Mouse (Mus musculus): ENCODE measurements at regions not wholly inside any gene's neighbourhood (a gene's known extent, or its start where the extent isn't known, plus 50 kb on each side); places are given as distances from the start of the nearest gene placed in this dataset.

DNA sequence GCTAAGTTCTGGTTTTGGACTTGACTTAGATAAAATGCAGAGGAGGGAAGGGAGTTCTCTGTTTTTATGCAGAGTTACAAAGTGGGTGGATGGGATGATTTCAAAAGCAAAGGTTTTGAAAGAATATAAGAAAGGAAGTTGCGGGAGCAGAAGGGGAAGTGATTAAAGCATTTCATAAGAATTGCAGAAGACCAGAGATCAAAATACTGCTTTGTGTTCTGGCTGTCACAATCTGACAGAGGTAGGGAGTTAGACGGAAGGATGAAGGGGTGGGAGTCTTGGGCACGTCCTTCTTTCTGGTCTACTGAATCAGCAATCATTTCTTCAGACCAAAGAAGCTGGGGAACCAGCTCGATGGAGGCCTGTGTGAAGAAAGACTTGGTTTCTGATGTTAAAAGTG, 78.0 kb upstream of the Fn1 start:
- Histone ChIP-seq H3K27ac (no peak overlapping the region), H3K36me3 (no peaks in the 10 kb centered on the region), H3K4me1 (replicated peaks) (no peaks in the 10 kb centered on the region), H3K9me3 (no peaks in the 10 kb centered on the region), H3K4me3 (no peak overlapping the region), H3K27me3 (ENCODE audit: insufficient read depth, poor library complexity, severe bottlenecking) (no peaks in the 10 kb centered on the region)
- WGBS, result 83% methylated on average over 4 of the region's 4 CpGs
- DNase-seq (ENCODE audit: low spot score), result no peak

GRCm38 (mm10) chr1:71728852-71729347, 75.9 kb upstream of the Fn1 start:
- no peaks in the 10 kb centered on the region for H3K9me3 ChIP-seq
- WGBS, result 91% methylated on average over 8 of the region's 8 CpGs
- no peak overlapping the region for H3K4me3 ChIP-seq
- H3K27ac ChIP-seq, result no peak overlapping the region
- H3K36me3 ChIP-seq, result no peaks in the 10 kb centered on the region
- DNase-seq (ENCODE audit: low spot score), result no peak
- no peaks in the 10 kb centered on the region for H3K4me1 ChIP-seq (replicated peaks)
- H3K27me3 ChIP-seq (ENCODE audit: insufficient read depth, poor library complexity, severe bottlenecking), result no peaks in the 10 kb centered on the region

- 76% methylated on average over 7 of the region's 7 CpGs for WGBS
- DNase-seq (ENCODE audit: low spot score), result no peak
- no peak overlapping the region for H3K27ac ChIP-seq
- no peaks in the 10 kb centered on the region for H3K36me3 ChIP-seq
- no peaks in the 10 kb centered on the region for H3K9me3 ChIP-seq
- H3K27me3 ChIP-seq (ENCODE audit: insufficient read depth, poor library complexity, severe bottlenecking), result no peaks in the 10 kb centered on the region
- peaks cover 3% of the 10 kb centered on the region; the same call in 1 of the 2 replicates for H3K4me1 ChIP-seq (replicated peaks)
- no peak overlapping the region for H3K4me3 ChIP-seq
Measured at GRCm38 (mm10) chr1:71723816-71724215, 70.8 kb upstream of the Fn1 start.

DNA sequence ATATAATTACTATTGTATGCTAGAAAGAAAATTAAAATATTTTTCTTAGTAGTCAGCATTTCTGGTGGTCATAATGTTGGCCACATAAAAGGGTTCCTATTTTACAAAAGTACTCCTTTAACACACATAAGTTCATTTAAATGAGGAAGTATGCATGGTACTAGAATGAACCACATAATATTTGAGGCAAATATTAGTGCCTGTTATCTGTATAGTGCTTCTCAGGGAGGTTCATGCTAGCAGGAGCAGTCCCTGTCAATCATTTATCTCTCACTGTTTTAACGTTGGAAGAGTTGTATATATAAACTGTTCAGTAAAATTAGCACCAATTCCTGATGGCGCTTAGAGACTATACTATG, 70.0 kb upstream of the Fn1 start:
- 83% methylated on average over 2 of the region's 2 CpGs for WGBS

GRCm38 (mm10) chr1:71722211-71723038, 69.4 kb upstream of the Fn1 start:
- Histone ChIP-seq H3K36me3 (no peaks in the 10 kb centered on the region), H3K9me3 (no peaks in the 10 kb centered on the region), H3K27me3 (ENCODE audit: insufficient read depth, poor library complexity, severe bottlenecking) (no peaks in the 10 kb centered on the region), H3K27ac (no peak overlapping the region), H3K4me3 (no peak overlapping the region), H3K4me1 (replicated peaks) (peaks cover 3% of the 10 kb centered on the region; the same call in 1 of the 2 replicates)
- no peak for DNase-seq (ENCODE audit: low spot score)
- WGBS, result 81% methylated on average over 6 of the region's 6 CpGs

More for the DNA sequence above, 70.0 kb upstream of the Fn1 start:
- Histone ChIP-seq H3K9me3 (no peaks in the 10 kb centered on the region), H3K4me1 (replicated peaks) (peaks cover 3% of the 10 kb centered on the region; the same call in 1 of the 2 replicates), H3K27ac (no peak overlapping the region), H3K4me3 (no peak overlapping the region), H3K36me3 (no peaks in the 10 kb centered on the region), H3K27me3 (ENCODE audit: insufficient read depth, poor library complexity, severe bottlenecking) (no peaks in the 10 kb centered on the region)
- DNase-seq (ENCODE audit: low spot score), result no peak
